Mouse (Mus musculus) intestine, postnatal 0 days (tissue): ENCODE results near the gene Gm48551. TPM values are rescaled to one million over a fixed set of nuclear protein-coding genes. Genes with fewer than 3 reads are reported as not detected.

Experiments
- ATAC-seq: fragments of 200-750 bp; cut with Nextera tagmentation; 2 replicates; pipeline ENCODE4 v1.8.0; 2017; ENCODE audit warnings: mild to moderate bottlenecking, moderate TSS enrichment, moderate library complexity
- H3K27ac ChIP-seq: fragments of 300-500 bp; sonication (generic); 2 replicates; pipeline ENCODE4 v1.5.1; 2014; ENCODE audit warnings: mild to moderate bottlenecking, low read depth, low read length, moderate library complexity
- H3K27me3 ChIP-seq: fragments of 300-500 bp; sonication (generic); replicated peaks from 2 replicates; pipeline ENCODE4 v1.6.1; 2014; ENCODE audit warnings: low read length, mixed read lengths; ENCODE audit not compliant: control insufficient read depth, insufficient read depth
- H3K36me3 ChIP-seq: fragments of 300-500 bp; sonication (generic); 2 replicates; pipeline ENCODE4 v1.6.1; 2014; ENCODE audit warnings: mild to moderate bottlenecking, moderate library complexity; ENCODE audit not compliant: control insufficient read depth, insufficient read depth
- H3K4me1 ChIP-seq: fragments of 300-500 bp; sonication (generic); replicated peaks from 2 replicates; pipeline ENCODE4 v1.6.1; 2014; ENCODE audit warnings: antibody characterized with exemption, low read length, mixed read lengths; ENCODE audit not compliant: control insufficient read depth, insufficient read depth
- H3K4me2 ChIP-seq: fragments of 300-500 bp; sonication (generic); replicated peaks from 2 replicates; pipeline ENCODE4 v1.6.1; 2014; ENCODE audit warnings: low read depth, mild to moderate bottlenecking, moderate library complexity
- H3K4me3 ChIP-seq: fragments of 300-500 bp; sonication (generic); 2 replicates; pipeline ENCODE4 v1.5.1; 2014; ENCODE audit warnings: low read depth, low read length
- H3K9ac ChIP-seq: fragments of 300-500 bp; sonication (generic); 2 replicates; pipeline ENCODE4 v1.6.1; 2014; ENCODE audit warnings: mild to moderate bottlenecking, low read depth, low read length
- H3K9me3 ChIP-seq: fragments of 300-500 bp; sonication (generic); 2 replicates; pipeline ENCODE4 v1.6.1; 2016; ENCODE audit warnings: mixed run types; ENCODE audit not compliant: control insufficient read depth
- CTCF ChIP-seq: sonication (generic); IDR thresholded peaks from 2 replicates; pipeline ENCODE4 v1.5.1; 2016; ENCODE audit warnings: low read depth, mild to moderate bottlenecking, control low read depth, antibody characterized with exemption, moderate library complexity
- WGBS: fragments of 180-500 bp; shearing (Covaris S2); extraction: QIAGEN DNeasy Blood & Tissue Kit; methylation state at CpG from one replicate; pipeline ENCODE4 v1.1.7; 2014; 5-methylcytosine and 5-hydroxymethylcytosine counted together
- polyA plus RNA-seq: library from polyadenylated mRNA; unstranded; fragments of >200 nt; fragmentation: Nextera tagmentation; extraction: Ambion mirVana; gene quantifications from 2 replicates; pipeline ENCODE4 v1.2.1, GENCODE M21; 2015

Gm48551 gene
- polyA plus RNA-seq, 1 experiment from 2014 or later: 0.76 TPM

DNA sequence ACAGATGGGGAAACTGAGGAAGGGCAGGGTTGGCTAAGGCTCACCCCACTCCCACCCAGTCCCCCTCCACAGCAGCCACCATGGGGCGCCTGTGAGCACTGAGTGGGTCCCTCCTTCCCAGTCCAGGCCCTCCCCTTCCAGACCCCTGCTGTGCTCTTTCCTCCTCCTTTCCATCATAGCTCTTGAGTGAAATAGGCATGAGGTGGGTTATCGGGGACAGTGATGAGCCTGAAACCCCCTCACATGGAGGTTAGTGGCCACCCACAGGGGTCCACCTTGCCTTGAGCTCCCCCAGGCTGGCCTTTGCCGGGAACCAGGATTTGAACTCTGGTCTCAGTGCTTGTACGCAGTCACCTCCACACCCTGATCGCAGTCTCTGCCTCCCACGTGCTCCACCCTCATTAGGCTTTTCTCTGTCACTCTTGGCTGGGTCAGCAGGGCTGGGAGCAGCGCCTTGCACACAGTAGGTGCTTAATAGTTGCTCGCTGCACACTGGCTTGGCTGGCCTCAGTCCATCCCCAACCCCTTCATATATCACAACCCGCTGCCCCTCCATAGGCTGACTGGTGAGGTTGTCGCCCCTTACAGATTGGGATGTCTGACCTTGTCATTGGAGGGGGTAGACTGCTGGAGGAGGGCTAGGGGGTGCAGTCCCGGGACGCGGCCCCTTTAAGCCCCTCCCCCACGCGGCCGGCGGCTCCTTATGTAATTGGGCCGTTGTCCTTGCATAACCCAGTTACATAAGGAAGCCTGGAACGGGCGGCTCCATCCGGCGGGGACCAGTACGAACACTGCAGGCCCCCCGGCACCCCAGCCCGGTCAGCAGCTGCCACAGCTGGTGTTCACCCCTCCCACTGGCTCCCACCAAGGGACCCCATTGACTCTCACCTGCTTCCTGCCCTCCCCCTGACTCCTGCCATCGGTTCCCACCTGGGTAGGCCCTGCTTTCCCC lies 29.3 kb downstream of the Gm48551 start:
- Histone ChIP-seq H3K27ac (peak overlapping the region; percentile 51), H3K36me3 (no peaks in the 10 kb centered on the region), H3K4me1 (peaks cover 22% of the 10 kb centered on the region), H3K27me3 (no peaks in the 10 kb centered on the region), H3K4me3 (no peak overlapping the region), H3K9me3 (no peaks in the 10 kb centered on the region), H3K4me2 (peak overlapping the region; percentile 48), H3K9ac (no peak overlapping the region)
- ATAC-seq: peak; percentile 16; the same call in 1 of the 2 replicates
- WGBS: 29% methylated on average over 26 of the region's 26 CpGs
- peak; percentile 36 for TF ChIP-seq CTCF

DNA sequence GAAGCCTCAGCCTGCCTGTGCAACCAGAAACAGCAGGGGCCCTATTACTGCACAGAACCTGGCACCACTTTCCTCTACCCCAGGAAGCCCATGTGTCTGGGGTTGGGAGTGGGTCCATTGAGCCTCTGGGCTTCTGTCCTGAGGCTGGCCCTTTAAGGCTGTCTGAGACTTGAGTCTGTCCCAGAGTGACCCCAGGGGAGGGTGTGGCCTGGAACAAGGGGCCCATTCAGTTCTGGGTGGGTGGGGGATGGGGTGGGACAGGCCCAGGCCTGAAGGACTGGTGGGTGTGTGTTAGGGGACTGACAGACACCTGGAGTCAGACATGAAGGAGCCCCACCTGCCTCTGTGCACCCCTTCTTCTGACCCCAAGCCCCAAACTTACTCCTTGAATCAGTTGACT lies 30.4 kb downstream of the Gm48551 start:
- no peak; the same call in 1 of the 2 replicates for ATAC-seq

GRCm38 (mm10) chr10:81415146-81415545 lies 30.9 kb downstream of the Gm48551 start:
- Histone ChIP-seq H3K27ac (no peak overlapping the region), H3K9ac (no peak overlapping the region), H3K4me2 (no peak overlapping the region), H3K27me3 (no peaks in the 10 kb centered on the region), H3K36me3 (peaks cover 3% of the 10 kb centered on the region; the same call in 1 of the 2 replicates), H3K9me3 (no peaks in the 10 kb centered on the region), H3K4me3 (no peak overlapping the region), H3K4me1 (peaks cover 17% of the 10 kb centered on the region)
- 76% methylated on average over 5 of the region's 5 CpGs for WGBS
- no peak for ATAC-seq
- TF ChIP-seq CTCF: no peak

More for the DNA sequence above, 30.4 kb downstream of the Gm48551 start:
- no peak overlapping the region for H3K9ac ChIP-seq
- H3K9me3 ChIP-seq: no peaks in the 10 kb centered on the region
- TF ChIP-seq CTCF: no peak
- H3K4me3 ChIP-seq: no peak overlapping the region
- H3K36me3 ChIP-seq: no peaks in the 10 kb centered on the region
- peaks cover 17% of the 10 kb centered on the region for H3K4me1 ChIP-seq
- H3K27ac ChIP-seq: peak overlapping the region; percentile 7; the same call in 1 of the 2 replicates
- no peaks in the 10 kb centered on the region for H3K27me3 ChIP-seq
- no peak overlapping the region for H3K4me2 ChIP-seq

DNA sequence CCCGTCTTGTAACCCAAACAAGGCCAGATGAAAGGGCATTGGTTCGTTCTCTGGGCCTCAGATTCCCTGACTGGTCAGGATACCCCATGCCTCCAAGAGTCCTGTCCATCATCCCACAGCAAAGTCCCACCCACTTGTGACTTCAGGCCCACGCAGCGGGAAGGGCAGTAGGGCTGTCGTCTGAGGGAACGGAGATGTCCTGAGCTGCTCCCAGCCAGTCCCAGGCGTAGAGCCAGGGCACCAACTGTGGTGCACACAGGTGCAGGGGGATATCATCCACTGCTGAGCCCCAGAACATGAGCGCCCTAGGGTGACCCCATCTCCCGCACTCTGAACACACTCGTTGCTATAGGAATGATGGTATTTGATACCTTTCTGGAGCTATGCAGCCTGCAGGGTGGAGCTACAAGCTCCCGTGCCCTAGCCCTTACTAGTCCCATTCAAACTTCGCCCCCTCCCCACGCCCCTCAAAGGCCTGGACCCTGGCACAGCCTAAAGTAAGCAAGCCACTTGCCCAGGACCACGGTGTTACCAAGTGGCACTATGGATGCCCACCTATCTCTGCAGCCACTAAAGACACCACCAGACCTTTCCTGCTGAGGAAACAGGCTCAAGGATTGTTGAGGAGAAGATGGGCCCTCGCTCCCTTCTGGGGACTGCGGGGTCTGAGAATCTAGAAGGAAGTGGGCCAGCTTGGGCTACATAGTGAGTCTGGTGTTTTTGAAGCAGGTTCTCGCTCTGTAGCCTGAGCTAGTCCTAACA lies 31.5 kb downstream of the Gm48551 start:
- no peak overlapping the region for H3K27ac ChIP-seq
- no peak overlapping the region for H3K4me2 ChIP-seq
- no peak overlapping the region for H3K9ac ChIP-seq
- H3K4me3 ChIP-seq: no peak overlapping the region
- no peak for TF ChIP-seq CTCF
- no peak for ATAC-seq
- H3K27me3 ChIP-seq: no peaks in the 10 kb centered on the region
- H3K4me1 ChIP-seq: peaks cover 15% of the 10 kb centered on the region
- H3K36me3 ChIP-seq: peaks cover 7% of the 10 kb centered on the region; the same call in 1 of the 2 replicates
- WGBS: 71% methylated on average over 17 of the region's 17 CpGs
- no peaks in the 10 kb centered on the region for H3K9me3 ChIP-seq

- Histone ChIP-seq H3K4me3 (peak overlapping the region; percentile 16), H3K27me3 (no peaks in the 10 kb centered on the region), H3K9me3 (no peaks in the 10 kb centered on the region), H3K27ac (peak overlapping the region; percentile 50; the same call in 1 of the 2 replicates), H3K9ac (no peak overlapping the region), H3K4me1 (peaks cover 13% of the 10 kb centered on the region), H3K36me3 (peaks cover 7% of the 10 kb centered on the region; the same call in 1 of the 2 replicates), H3K4me2 (peak overlapping the region; percentile 63)
- ATAC-seq: peak; percentile 41
- TF ChIP-seq CTCF: peak; percentile 80
- 5% methylated on average over 24 of the region's 26 CpGs for WGBS
Measured at GRCm38 (mm10) chr10:81416581-81417226, 32.4 kb downstream of the Gm48551 start.
